21 mouse cellular contexts compared by ENCODE assay signal in the genomic region with DNA sequence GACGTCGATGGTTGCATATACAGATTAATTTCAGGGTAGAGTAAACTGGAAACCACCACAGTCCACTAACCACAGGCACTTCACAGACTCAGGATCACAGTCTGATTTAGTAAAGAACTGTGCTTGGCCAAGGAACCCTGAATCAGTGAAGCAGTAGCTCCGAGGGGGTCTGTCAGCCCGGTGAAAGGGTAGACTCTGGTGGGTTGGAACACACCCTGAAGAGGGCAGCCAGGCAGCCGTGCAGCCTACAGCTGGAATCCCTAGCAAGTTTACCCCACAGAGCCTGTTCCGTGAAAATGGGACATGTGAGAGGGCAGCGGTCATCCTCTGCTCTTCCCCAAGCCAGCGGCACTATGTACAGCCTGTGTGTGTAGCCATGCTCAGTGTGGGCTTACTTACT.
"Had no signal": no experiment of that assay in that cellular context is flagged by ENCODE, and none has a peak within 500 bp of the region (broad histone marks: within the 10 kb centered on the region; RNA-seq: fewer than 3 reads in every experiment).

No protein-coding gene starts in this region.

- H3K9me3 ChIP-seq: limb, embryonic 12.5 days; limb, embryonic 15.5 days; midbrain, embryonic 12.5 days; neural tube, embryonic 13.5 days; stomach, embryonic 15.5 days had no signal

- H3K27me3 ChIP-seq: limb, embryonic 12.5 days; limb, embryonic 15.5 days; midbrain, embryonic 12.5 days; neural tube, embryonic 13.5 days; stomach, embryonic 15.5 days had no signal

- DNase-seq: kidney, postnatal 14 days; left cerebral cortex, postnatal 4 days; liver, postnatal 0 days; lung, embryonic 14.5 days; retina, postnatal 1 day; right cerebral cortex, postnatal 25 days; spleen, adult 18-20 months; thymus, postnatal 25 days had no signal

- H3K4me2 ChIP-seq: limb, embryonic 12.5 days; limb, embryonic 15.5 days; liver, embryonic 11.5 days; lung, embryonic 14.5 days; midbrain, embryonic 12.5 days; neural tube, embryonic 13.5 days; stomach, embryonic 15.5 days had no signal

- ATAC-seq: inflammation-experienced regulatory T-cells, adult 6 months; intestine, embryonic 16.5 days; liver, postnatal 0 days; lung, postnatal 0 days; midbrain, embryonic 16.5 days had no signal

- H3K27ac ChIP-seq: limb, embryonic 12.5 days; limb, embryonic 15.5 days; liver, embryonic 14.5 days; macrophage; midbrain, embryonic 12.5 days; neural tube, embryonic 13.5 days; stomach, embryonic 15.5 days had no signal

- H3K9ac ChIP-seq: limb, embryonic 12.5 days; limb, embryonic 15.5 days; liver, embryonic 14.5 days; liver, postnatal 0 days; lung, embryonic 14.5 days; midbrain, embryonic 12.5 days; neural tube, embryonic 13.5 days; stomach, embryonic 15.5 days had no signal

- H3K36me3 ChIP-seq: limb, embryonic 12.5 days; limb, embryonic 15.5 days; midbrain, embryonic 12.5 days; neural tube, embryonic 13.5 days; stomach, embryonic 15.5 days had no signal

- H3K4me3 ChIP-seq: limb, embryonic 12.5 days; limb, embryonic 15.5 days; midbrain, embryonic 12.5 days; myocyte; neural tube, embryonic 13.5 days; stomach, embryonic 15.5 days had no signal
